In genomic region chr19:54533858-54534257, GRCm38 (mm10) we compare ENCODE assay signal across 12 mouse cellular contexts.
A peak's percentile ranks its signal among the peaks of the same experiment; 100 is the strongest.
DNase-seq lines count a peak whose midpoint lies in the region; ATAC-seq and TF ChIP-seq lines count a peak whose summit lies in the region.
"Had no signal": no experiment of that assay in that cellular context is flagged by ENCODE, and none has a peak within 500 bp of the region (broad histone marks: within the 10 kb centered on the region; RNA-seq: fewer than 3 reads in every experiment).

No protein-coding gene starts in this region.

- TF ChIP-seq CTCF in kidney, postnatal 0 days (IDR thresholded peaks at IDR 0.05; ENCODE audit: low read depth): peak; percentile 72

- no peaks in the 10 kb centered on the region for H3K9me3 ChIP-seq in kidney, postnatal 0 days (replicated peaks; ENCODE audit: low read length)
- H3K9me3 ChIP-seq: intestine, embryonic 15.5 days had no signal

- H3K4me3 ChIP-seq in kidney, postnatal 0 days (replicated peaks; ENCODE audit: low read depth, low read length): no peak overlapping the region
- H3K4me3 ChIP-seq: intestine, embryonic 15.5 days had no signal

- DNase-seq in cerebellum, postnatal 14 days: peak; percentile 18 to 25
- DNase-seq in cerebellum, adult 11-12 months: no peak
- peak; percentile 74 for DNase-seq in kidney, postnatal 0 days (ENCODE audit: low spot score)
- no peak for DNase-seq in kidney, postnatal 4 days
- peak; percentile 2 to 18 for DNase-seq in right cerebral cortex, adult 2 months (ENCODE audit: low spot score in 2 of 2)
- no peak for DNase-seq in right cerebral cortex, postnatal 36 days (ENCODE audit: low spot score in 2 of 2)
- no peak for DNase-seq in gastrocnemius, adult 8-10 months (ENCODE audit: low spot score in 2 of 2)
- DNase-seq: cerebellum, adult 9-11 months; gastrocnemius, postnatal 36 days had no signal

- H3K9ac ChIP-seq in kidney, postnatal 0 days (ENCODE audit: low read depth, low read length): no peak overlapping the region
- H3K9ac ChIP-seq: intestine, embryonic 15.5 days had no signal

- no peaks in the 10 kb centered on the region for H3K36me3 ChIP-seq in kidney, postnatal 0 days (ENCODE audit: insufficient read depth, low read length)
- H3K36me3 ChIP-seq: intestine, embryonic 15.5 days had no signal

- no peak for ATAC-seq in kidney, postnatal 0 days (replicated peaks; ENCODE audit: low FRiP score, low read depth)
- ATAC-seq in CD4-positive, CD25-positive, alpha-beta regulatory T cell, adult 4 months: no peak
- ATAC-seq: activated CD4-positive, CD25-positive, alpha-beta regulatory T cell, adult 4 months; intestine, embryonic 15.5 days had no signal

- H3K4me1 ChIP-seq in kidney, postnatal 0 days (replicated peaks; ENCODE audit: insufficient read depth, low read length): no peaks in the 10 kb centered on the region
- H3K4me1 ChIP-seq: intestine, embryonic 15.5 days had no signal

- H3K4me2 ChIP-seq in kidney, postnatal 0 days (ENCODE audit: low read length): no peak overlapping the region
- H3K4me2 ChIP-seq: intestine, embryonic 15.5 days had no signal

- H3K27me3 ChIP-seq in kidney, postnatal 0 days (ENCODE audit: insufficient read depth, low read length): no peaks in the 10 kb centered on the region
- H3K27me3 ChIP-seq: intestine, embryonic 15.5 days had no signal

- no peak overlapping the region for H3K27ac ChIP-seq in kidney, postnatal 0 days
- H3K27ac ChIP-seq: intestine, embryonic 15.5 days had no signal

Comparison
In these comparisons a context has a peak if more than half of its experiments do, and no peak if none do; other contexts are left out.
1. DNase-seq: peak in cerebellum, postnatal 14 days (2 of 2), kidney, postnatal 0 days (single experiment) and right cerebral cortex, adult 2 months (2 of 2); none in cerebellum, adult 11-12 months (single experiment), kidney, postnatal 4 days (0 of 2), right cerebral cortex, postnatal 36 days (0 of 2) and gastrocnemius, adult 8-10 months (0 of 2).